Mouse (Mus musculus): Measurements from ENCODE around the gene Atf4. TPM values are rescaled to one million over a fixed set of nuclear protein-coding genes. Genes with fewer than 3 reads are reported as not detected.
A peak's percentile ranks its signal among the peaks of the same experiment; 100 is the strongest.

Atf4 gene
- total RNA-seq (2021) = 100 to 1,000 TPM; 263 to 281 TPM
- long read RNA-seq, experiment 1, transcript Atf4-201 (3 exons, 1,725 nt) = minor isoform, 61 of 211 reads
- long read RNA-seq, experiment 1, transcript Atf4-203 (1 exons, 2,019 nt) = major isoform, 129 of 211 reads
- long read RNA-seq, experiment 1, partial matches to known transcripts = 21 of 211 reads
- long read RNA-seq, experiment 1, other reads (novel, unspliced or antisense) = 0 of 211 reads
- long read RNA-seq, experiment 2, transcript Atf4-201 (3 exons, 1,725 nt) = major isoform, 25 of 31 reads
- long read RNA-seq, experiment 2, partial matches to known transcripts = 2 of 31 reads
- long read RNA-seq, experiment 2, other reads (novel, unspliced or antisense) = 0 of 31 reads

DNA sequence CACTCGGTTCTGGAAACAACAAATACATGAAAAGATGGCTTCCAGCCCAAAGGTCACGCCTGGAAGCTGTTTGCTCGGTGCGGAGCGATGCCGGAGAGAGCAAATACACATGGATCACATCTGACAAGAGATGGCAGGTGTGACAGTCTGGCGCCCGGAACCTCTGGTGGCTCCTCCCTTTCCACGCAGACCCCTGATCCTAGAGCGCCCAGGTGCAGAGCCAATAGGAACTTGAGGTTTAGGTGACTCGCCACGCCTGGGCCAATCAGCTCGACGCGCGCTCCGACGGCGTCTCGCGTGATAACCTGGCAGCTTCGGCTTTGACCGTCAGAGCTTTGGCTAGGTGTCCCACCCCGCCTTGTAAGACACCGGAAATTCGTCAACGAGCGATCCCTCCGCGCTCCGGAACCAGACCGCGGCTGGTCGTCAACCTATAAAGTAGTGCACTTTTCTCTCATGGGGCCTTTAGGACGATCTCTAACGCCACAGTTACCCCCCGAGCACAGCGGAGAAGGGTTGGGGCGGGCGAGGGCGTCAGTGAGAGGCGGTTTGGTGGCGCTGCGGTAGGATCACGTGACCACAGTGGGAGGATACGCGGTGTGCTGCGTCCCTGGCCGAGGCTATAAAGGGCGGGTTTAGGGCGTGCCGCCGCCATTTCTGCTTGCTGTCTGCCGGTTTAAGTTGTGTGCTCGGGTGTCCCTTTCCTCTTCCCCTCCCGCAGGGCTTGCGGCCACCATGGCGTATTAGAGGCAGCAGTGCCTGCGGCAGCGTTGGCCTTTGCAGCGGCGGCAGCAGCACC, at the start of gene Atf4:
Atf4 (plus strand) TSS at position 338 of the 799 bp plus-strand sequence.
- peak; percentile 97 for DNase-seq

- DNase-seq = no peak
Measured at GRCm38 (mm10) chr15:80206057-80206565, 48.9 kb upstream of the Atf4 start.

GRCm38 (mm10) chr15:80208446-80208845, 46.5 kb upstream of the Atf4 start:
- no peak for DNase-seq

- no peak for DNase-seq
Measured at GRCm38 (mm10) chr15:80213688-80214087, 41.3 kb upstream of the Atf4 start.

DNA sequence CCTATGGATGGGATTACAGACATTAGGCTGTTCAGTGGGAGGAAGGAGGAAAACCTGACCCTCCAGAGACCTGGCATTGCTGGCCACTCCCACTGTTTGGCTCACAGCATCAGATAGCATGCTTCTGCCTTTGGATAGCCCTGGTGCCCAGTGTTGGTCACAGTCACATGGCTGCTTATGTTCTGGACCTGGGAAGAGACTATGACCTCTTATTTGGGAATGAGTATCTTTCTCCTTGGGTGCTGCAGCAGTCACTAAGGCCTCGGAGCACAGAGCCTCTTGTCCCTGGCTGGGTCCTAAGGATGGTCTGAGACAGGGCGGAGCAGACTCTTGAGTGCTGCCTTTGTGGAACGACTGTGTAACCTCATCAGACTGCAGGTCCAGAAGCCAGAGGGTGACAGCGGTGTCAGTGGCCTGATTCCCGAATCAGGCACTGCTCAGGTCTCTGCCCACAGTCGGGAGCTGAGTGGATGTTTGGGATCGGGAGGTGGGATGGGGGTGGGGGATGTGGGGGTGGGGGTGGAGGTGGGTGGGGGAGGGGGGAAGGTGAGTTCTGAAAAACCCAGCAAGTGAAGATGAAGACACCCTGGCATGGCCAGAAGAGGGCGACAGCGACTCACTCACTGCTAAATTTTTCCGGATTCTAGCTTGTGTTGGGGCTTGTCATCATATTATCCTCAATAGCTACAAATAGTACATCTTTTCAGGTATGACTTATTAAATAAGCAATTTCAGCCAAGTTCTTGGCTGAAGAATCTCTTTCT, 39.1 kb upstream of the Atf4 start:
- DNase-seq = peak; percentile 62 to 64

DNA sequence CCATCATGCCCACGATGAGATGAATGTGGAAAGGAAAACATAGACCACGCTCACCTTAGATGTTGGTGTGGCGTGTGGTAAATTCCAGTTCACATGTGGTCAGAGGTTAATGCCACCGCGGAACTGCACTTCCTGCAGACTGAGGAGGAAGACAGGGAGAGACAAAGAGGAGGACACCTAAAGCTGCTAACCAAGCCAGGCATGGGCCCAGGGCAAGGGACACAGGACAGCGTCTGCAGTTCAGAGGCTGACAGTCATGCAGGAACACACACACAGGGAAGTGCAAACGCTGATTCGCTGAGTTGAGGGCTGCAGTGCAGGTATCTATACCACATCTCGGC, 38.5 kb upstream of the Atf4 start:
- no peak for DNase-seq

- DNase-seq = peak; percentile 42 to 45
Measured at GRCm38 (mm10) chr15:80217476-80217875, 37.5 kb upstream of the Atf4 start.

GRCm38 (mm10) chr15:80219211-80219610, 35.8 kb upstream of the Atf4 start:
- DNase-seq = peak; percentile 19 to 34

GRCm38 (mm10) chr15:80219705-80220657, 35.0 kb upstream of the Atf4 start:
- DNase-seq = no peak

DNA sequence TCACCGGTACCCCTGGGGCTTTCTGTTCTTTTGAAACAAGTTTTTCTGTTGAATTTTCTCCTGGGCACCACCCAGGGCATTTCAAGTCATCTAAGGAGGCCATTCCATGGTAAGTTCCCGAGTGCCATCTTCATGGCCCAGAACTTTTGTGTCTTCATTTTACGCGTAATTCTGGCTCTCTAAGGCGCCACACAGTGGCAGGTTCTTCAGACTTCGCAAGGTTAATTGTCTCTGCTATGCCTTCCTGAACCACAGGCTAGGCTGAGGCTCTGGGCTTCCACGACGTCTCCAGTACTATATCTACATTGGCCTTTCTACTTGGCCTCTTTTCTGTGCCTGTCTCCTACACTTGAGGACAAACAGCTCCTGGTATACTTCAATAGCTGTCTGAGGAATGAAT, 34.0 kb upstream of the Atf4 start:
- no peak for DNase-seq

GRCm38 (mm10) chr15:80223751-80224150, 31.2 kb upstream of the Atf4 start:
- DNase-seq = no peak

DNA sequence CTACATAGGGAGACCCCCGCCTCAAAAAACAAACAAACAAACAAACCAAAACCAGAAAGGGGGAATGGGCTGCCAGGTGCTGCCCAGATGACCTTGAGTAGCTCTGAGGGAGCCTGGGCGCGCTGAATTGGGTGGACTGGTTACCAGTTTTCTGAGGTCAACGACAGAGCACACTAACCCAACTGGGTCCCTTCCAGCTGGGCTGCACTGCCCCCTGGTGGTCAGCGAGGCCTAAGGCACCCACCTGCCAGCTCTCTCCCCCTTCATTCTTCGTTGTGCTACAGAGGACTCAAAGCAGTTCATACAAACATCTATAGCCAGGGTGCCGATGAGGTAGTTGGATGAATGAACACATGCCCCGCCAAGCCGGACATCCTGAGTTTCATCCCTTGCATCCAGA, 29.8 kb upstream of the Atf4 start:
- DNase-seq = peak; percentile 86 to 93

- peak; percentile 63 to 71 for DNase-seq
Measured at GRCm38 (mm10) chr15:80225796-80226195, 29.2 kb upstream of the Atf4 start.

- DNase-seq = no peak
Measured at GRCm38 (mm10) chr15:80228071-80228800, 26.7 kb upstream of the Atf4 start.

DNA sequence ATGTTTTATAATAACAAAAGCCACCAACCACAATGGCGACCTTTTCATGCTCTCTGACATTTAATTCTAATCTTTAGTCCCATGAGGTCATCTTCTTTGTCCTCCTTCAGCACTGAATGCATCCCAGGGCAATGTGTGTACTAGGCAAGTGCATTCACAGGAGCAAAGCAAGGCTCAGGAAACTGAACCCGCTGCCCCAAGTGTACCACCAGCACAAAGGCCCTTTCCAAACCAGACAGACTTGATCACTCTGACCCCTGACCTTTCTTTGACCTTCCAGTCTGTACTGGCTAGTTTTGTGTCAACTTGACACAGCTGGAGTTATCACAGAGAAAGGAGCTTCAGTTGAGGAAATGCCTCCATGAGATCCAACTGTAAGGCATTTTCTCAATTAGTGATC, 22.7 kb upstream of the Atf4 start:
- no peak for DNase-seq

DNA sequence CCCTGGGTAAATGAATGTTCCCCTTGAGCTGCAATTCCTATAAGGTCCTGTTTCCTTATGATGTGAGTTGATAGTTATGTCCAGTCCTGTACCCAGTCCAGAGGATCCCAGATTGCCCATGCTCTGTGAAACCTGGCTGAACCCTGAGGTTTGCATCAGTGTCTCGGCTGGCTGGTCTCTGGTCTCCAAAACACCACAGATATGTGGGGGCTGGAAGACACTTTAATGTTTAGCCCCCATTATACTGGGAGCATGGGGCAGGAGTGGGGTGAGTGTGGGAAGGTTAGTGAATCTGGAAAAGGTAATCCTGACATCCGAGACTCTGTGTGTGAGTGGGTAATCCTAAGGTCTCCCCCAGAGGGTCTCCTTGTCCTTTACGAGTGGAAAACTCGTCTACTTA, 21.9 kb upstream of the Atf4 start:
- no peak for DNase-seq

GRCm38 (mm10) chr15:80233733-80234509, 21.1 kb upstream of the Atf4 start, which contains the start of gene Mief1:
Mief1 (plus strand) TSS chr15:80234018.
- peak; percentile 99 for DNase-seq

- no peak for DNase-seq
Measured at GRCm38 (mm10) chr15:80235535-80235934, 19.4 kb upstream of the Atf4 start, which contains the start of gene AC140267.1. AC140267.1 (plus strand) TSS chr15:80235835.

GRCm38 (mm10) chr15:80248135-80248534, 6.8 kb upstream of the Atf4 start:
- DNase-seq = no peak

DNA sequence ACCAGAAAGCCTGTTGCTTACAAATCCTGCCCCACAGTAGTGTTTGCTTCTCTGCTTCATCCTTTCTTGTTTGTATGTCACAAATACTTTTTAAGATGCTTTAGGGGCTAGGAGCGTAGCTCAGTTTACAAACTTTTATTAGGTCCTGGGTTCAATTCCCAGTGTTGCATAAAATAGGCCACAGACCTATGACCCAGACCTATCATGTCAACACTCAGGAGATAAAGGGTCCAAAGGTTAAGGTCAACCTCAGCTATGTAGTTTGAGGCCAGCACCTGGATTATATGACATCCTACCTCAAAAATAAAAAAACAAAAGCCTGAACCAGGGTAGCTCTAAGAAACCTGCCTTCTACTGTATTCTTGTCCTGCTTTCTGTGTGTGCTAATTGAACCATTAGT, 6.4 kb upstream of the Atf4 start:
- DNase-seq = no peak

Measured in adrenal gland, postnatal 36 days (tissue).